Mouse (Mus musculus) CD4-positive, CD25-positive, alpha-beta regulatory T cell, adult 4 months (primary cell): ENCODE measurements around the gene Ptprb. TPM values are rescaled to one million over a fixed set of nuclear protein-coding genes. Genes with fewer than 3 reads are reported as not detected.

ENCODE experiments used
- ATAC-seq: one replicate; pipeline ENCODE4 v1.8.0; 2017
- polyA plus RNA-seq, 2 experiments: library from polyadenylated mRNA; unstranded; fragments of 100-300 nt; shearing (Covaris generic); gene quantifications; one replicate each; pipeline ENCODE4 v1.2.1; 2017

The Ptprb gene
- polyA plus RNA-seq, 2 experiments from 2014 or later, result not detected

GRCm38 (mm10) chr10:116428026-116428780 is 152.9 kb downstream of the Ptprb start:
- ATAC-seq, result no peak

GRCm38 (mm10) chr10:116432421-116432820 is 157.1 kb downstream of the Ptprb start:
- no peak for ATAC-seq

GRCm38 (mm10) chr10:116435455-116435854 is 160.1 kb downstream of the Ptprb start:
- no peak for ATAC-seq

Other genes starting within 250 kb of the Ptprb start
- 1 to 10 TPM in 1 of 2 experiments, not detected in 1; 1.0 TPM for gene 4933416C03Rik, start 161.6 kb upstream of the Ptprb start, polyA plus RNA-seq
- 1 to 10 TPM; 1.5 to 2.2 TPM for gene Kcnmb4, start 198.4 kb downstream of the Ptprb start, polyA plus RNA-seq